Mouse (Mus musculus) heart, embryonic 10.5 days (tissue): Measurements from ENCODE around the gene Car8. TPM values are rescaled to one million over a fixed set of nuclear protein-coding genes. Genes with fewer than 3 reads are reported as not detected.

Experiments used
- microRNA-seq: library from miRNA; unstranded; fragments of <30 nt; microRNA quantifications from one replicate; pipeline ENCODE4, GENCODE M21; 2017
- polyA plus RNA-seq: library from polyadenylated mRNA; unstranded; fragments of >200 nt; fragmentation: Nextera tagmentation; extraction: Ambion mirVana; gene quantifications from 2 replicates; pipeline ENCODE4 v1.2.1, GENCODE M21; 2016

The Car8 gene
- polyA plus RNA-seq, 1 experiment from 2014 or later, result 4.5 TPM

Small RNAs within 50 kb of the gene (microRNA-seq; reads per million reads assigned to microRNA genes)
- gene Gm25355, result not detected
